Mouse (Mus musculus) olfactory bulb, adult 2 months (tissue): ENCODE measurements around the gene Wee2.

Experiments
- CTCF ChIP-seq: fragments of 200-500 bp; IDR thresholded peaks from 2 replicates; pipeline ENCODE4 v1.5.1; 2012; ENCODE audit warnings: low read depth, mild to moderate bottlenecking, low read length, moderate library complexity; ENCODE audit not compliant: insufficient read depth
- POLR2A ChIP-seq: fragments of 200-500 bp; IDR thresholded peaks from 2 replicates; pipeline ENCODE4 v1.6.1; 2012; ENCODE audit warnings: mild to moderate bottlenecking, low read depth, low read length, moderate library complexity; ENCODE audit not compliant: insufficient read depth

DNA sequence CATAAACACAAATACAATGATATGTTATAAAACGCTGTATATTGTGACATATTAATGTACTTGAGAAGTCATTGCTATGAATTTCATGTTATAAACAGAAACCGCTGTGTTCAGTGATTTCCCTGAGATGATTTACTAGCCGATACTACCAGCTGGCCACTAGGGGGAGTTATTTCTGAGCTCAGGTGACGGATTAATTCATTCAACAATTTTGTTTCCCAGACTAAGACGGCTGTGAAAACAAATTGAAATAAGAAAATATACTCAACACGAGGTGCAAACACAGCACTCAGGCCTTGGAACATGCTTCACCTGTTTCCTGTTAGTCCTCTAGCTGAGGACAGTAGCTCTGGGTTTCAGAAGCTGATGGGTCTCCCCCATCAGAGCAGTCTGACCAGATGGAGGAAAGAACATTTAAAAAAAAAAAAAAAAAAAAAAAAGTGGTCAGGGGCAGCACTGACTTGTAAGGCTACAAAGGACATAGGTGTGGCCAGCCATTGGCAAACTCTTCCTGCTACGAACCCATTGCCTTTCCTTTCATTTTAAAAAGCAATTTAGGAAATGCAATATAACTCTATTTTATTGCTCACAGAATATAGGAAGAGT lies 15.7 kb downstream of the Wee2 start:
- TF ChIP-seq CTCF (no peak), POLR2A (no peak)
